Mouse (Mus musculus) MEL (cell line): ENCODE data around the gene Csf2ra. TPM values are rescaled to one million over a fixed set of nuclear protein-coding genes. Genes with fewer than 3 reads are reported as not detected.

Source experiments
- DNase-seq: peaks from one replicate; pipeline ENCODE4 v3.0.0; 2011; ENCODE audit warnings: low read depth, low spot score
- H3K27ac ChIP-seq: 2 replicates; pipeline ENCODE4 v1.5.1; 2012; ENCODE audit warnings: low read depth, mild to moderate bottlenecking, control low read depth, low read length, moderate library complexity; ENCODE audit not compliant: control insufficient read depth
- H3K27me3 ChIP-seq, 2 experiments: fragments of 150-350 bp in 1 of 2; sonication (generic) in 1 of 2; 2 replicates each; pipeline ENCODE4 v1.6.1; 2012; ENCODE audit warnings: low read length in 2 of 2, mild to moderate bottlenecking in 2 of 2, improper control_type of control experiment in 1 of 2, moderate library complexity in 1 of 2; ENCODE audit not compliant: insufficient read depth in 2 of 2, control insufficient read depth in 1 of 2
- H3K36me3 ChIP-seq, 2 experiments: 2 replicates each; pipeline ENCODE4 v1.6.1; 2012 to 2014; ENCODE audit warnings: low read length in 2 of 2, improper control_type of control experiment in 1 of 2, inconsistent platforms in 1 of 2, mild to moderate bottlenecking in 1 of 2; ENCODE audit not compliant: insufficient read depth in 2 of 2, control insufficient read depth in 1 of 2
- H3K4me1 ChIP-seq, 2 experiments: fragments of 150-350 bp in 1 of 2; sonication (generic) in 1 of 2; 2 replicates each; pipeline ENCODE4 v1.6.1; 2012; ENCODE audit warnings: low read length in 2 of 2, improper control_type of control experiment in 1 of 2, mild to moderate bottlenecking in 1 of 2; ENCODE audit not compliant: insufficient read depth in 2 of 2, control insufficient read depth in 1 of 2
- H3K4me3 ChIP-seq, 2 experiments: fragments of 150-350 bp in 1 of 2; sonication (generic) in 1 of 2; 2 replicates each; pipeline ENCODE4 v1.5.1; 2012; ENCODE audit warnings: low read depth in 2 of 2, low read length in 2 of 2, mild to moderate bottlenecking in 2 of 2, moderate library complexity in 2 of 2, control low read depth in 1 of 2, improper control_type of control experiment in 1 of 2; ENCODE audit not compliant: control insufficient read depth in 1 of 2, insufficient read depth in 1 of 2
- H3K79me2 ChIP-seq: 2 replicates; pipeline ENCODE4 v1.6.1; 2012; ENCODE audit warnings: mild to moderate bottlenecking, low read length, moderate library complexity; ENCODE audit not compliant: control insufficient read depth, poor library complexity, insufficient read depth
- H3K9ac ChIP-seq: 2 replicates; pipeline ENCODE4 v1.6.1; 2012; ENCODE audit warnings: low read depth, mild to moderate bottlenecking, control low read depth, low read length, moderate library complexity; ENCODE audit not compliant: control insufficient read depth, poor library complexity, severe bottlenecking
- H3K9me3 ChIP-seq: fragments of 150-350 bp; sonication (generic); replicated peaks from 2 replicates; pipeline ENCODE4 v1.6.1; 2012; ENCODE audit warnings: mild to moderate bottlenecking, low read length, improper control_type of control experiment, moderate library complexity; ENCODE audit not compliant: insufficient read depth
- CHD1 ChIP-seq: IDR thresholded peaks from 2 replicates; pipeline ENCODE4 v1.6.1; 2012; ENCODE audit warnings: low read depth, mild to moderate bottlenecking, inconsistent platforms, low read length, improper control_type of control experiment
- EP300 ChIP-seq, 2 experiments: IDR thresholded peaks; 2 replicates each; pipeline ENCODE4 v1.6.1; 2011; ENCODE audit warnings: improper control_type of control experiment in 2 of 2, low read length in 2 of 2, low read depth in 1 of 2, mild to moderate bottlenecking in 1 of 2
- JUND ChIP-seq: IDR thresholded peaks from 2 replicates; pipeline ENCODE4 v1.6.1; 2011; ENCODE audit warnings: low read depth, mild to moderate bottlenecking, improper control_type of control experiment, low read length
- MAX ChIP-seq: IDR thresholded peaks from 2 replicates; pipeline ENCODE4 v1.6.1; 2011; ENCODE audit warnings: low read length, improper control_type of control experiment
- MYC ChIP-seq: IDR thresholded peaks from 2 replicates; pipeline ENCODE4 v1.6.1; 2011; ENCODE audit warnings: low read depth, mild to moderate bottlenecking, low read length, improper control_type of control experiment, moderate library complexity
- POLR2AphosphoS5 ChIP-seq: IDR thresholded peaks from 2 replicates; pipeline ENCODE4 v1.6.1; 2012; ENCODE audit warnings: low read depth, borderline replicate concordance, mild to moderate bottlenecking, inconsistent platforms, low read length, moderate library complexity, mixed read lengths
- RAD21 ChIP-seq: IDR thresholded peaks from 2 replicates; pipeline ENCODE4 v1.6.1; 2011; ENCODE audit warnings: mild to moderate bottlenecking, low read depth, low read length, improper control_type of control experiment
- SMC3 ChIP-seq: IDR thresholded peaks from 2 replicates; pipeline ENCODE4 v1.6.1; 2011; ENCODE audit warnings: low read depth, low read length, improper control_type of control experiment
- TBP ChIP-seq: IDR thresholded peaks from 2 replicates; pipeline ENCODE4 v1.8.0; 2011; ENCODE audit warnings: low read depth, low read length, improper control_type of control experiment
- USF1 ChIP-seq: IDR thresholded peaks from 2 replicates; pipeline ENCODE4 v1.6.1; 2014; ENCODE audit warnings: low read depth, mild to moderate bottlenecking, inconsistent platforms, low read length, improper control_type of control experiment, moderate library complexity
- USF2 ChIP-seq, 2 experiments: IDR thresholded peaks; 2 replicates each; pipeline ENCODE4 v1.6.1; 2011 to 2012; ENCODE audit warnings: improper control_type of control experiment in 2 of 2, low read length in 2 of 2, borderline replicate concordance in 1 of 2, inconsistent platforms in 1 of 2, low read depth in 1 of 2, mild to moderate bottlenecking in 1 of 2; ENCODE audit not compliant: insufficient read depth in 1 of 2
- ZKSCAN1 ChIP-seq: IDR thresholded peaks from 2 replicates; pipeline ENCODE4 v1.6.1; 2012; ENCODE audit warnings: low read depth, mild to moderate bottlenecking, inconsistent platforms, low read length, improper control_type of control experiment, moderate library complexity
- ZMIZ1 ChIP-seq: IDR thresholded peaks from 2 replicates; pipeline ENCODE4 v1.6.1; 2012; ENCODE audit warnings: low read depth, mild to moderate bottlenecking, inconsistent platforms, low read length, improper control_type of control experiment, moderate library complexity
- polyA plus RNA-seq, 2 experiments: library from polyadenylated mRNA; stranded (reverse) in 1 of 2; unstranded in 1 of 2; fragments of >175 nt in 1 of 2; fragments of >200 nt in 1 of 2; gene quantifications; 2 replicates each; pipeline versions ENCODE4 v1.2.1 to v1.2.4; 2012; ENCODE audit warnings: low replicate concordance in 2 of 2, low read depth in 1 of 2; ENCODE audit not compliant: insufficient read length in 2 of 2, insufficient read depth in 1 of 2, missing spikeins in 1 of 2
- total RNA-seq: library from RNA; depleted of rRNA; stranded (reverse); fragments of 300-350 nt; gene quantifications from 2 replicates; pipeline ENCODE4 v1.2.3, GENCODE M21; 2012

Gene Csf2ra
- total and polyA plus RNA-seq, 3 experiments: not detected

DNA sequence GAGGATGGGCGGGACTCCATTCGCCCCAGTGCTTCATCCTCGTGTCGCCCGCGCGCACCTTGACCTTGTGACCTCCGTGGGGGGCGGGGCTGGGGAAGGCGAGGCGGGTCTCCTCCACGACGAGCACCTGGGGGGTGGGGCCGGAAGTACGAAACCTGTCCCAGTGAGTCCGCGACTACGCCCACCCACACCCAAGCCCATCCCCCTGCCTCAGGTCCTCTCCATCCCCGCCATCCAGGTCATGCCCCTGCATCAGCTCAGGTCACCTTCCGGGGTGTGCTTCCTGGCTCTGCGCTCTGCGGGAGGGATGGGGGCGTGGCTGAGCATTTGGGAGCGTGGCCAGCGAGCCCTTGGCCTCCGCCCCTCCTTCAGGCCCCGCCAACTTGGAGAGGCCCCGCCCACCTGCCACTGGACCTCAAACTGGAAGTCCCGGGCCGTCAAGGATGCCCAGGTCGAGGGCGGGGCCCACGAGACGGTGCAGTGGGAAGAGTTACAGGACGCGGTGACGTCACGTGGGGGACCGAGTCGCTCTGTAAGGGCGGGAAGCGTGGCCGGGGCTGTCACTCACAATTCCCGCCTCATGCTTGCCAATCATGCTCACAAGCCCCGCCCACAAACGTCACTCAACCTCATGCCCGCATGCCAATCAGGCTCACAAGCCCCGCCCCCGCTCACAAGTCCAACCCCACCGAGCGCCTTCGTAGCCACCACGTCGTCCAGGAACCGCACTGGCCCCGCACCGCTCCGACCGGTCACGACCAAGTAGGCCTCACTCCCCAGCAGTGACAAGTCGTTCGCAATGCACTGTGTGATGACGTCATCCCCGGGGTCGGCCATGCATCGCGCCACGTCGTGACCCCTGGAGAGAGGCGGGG, 2.5 kb downstream of the Csf2ra start:
- H3K9ac ChIP-seq: no peak overlapping the region
- TF ChIP-seq POLR2AphosphoS5: no peak
- no peak for TF ChIP-seq CHD1
- TF ChIP-seq USF1: no peak
- TF ChIP-seq MYC: no peak
- no peak for TF ChIP-seq MAX
- TF ChIP-seq SMC3: no peak
- TF ChIP-seq ZMIZ1: no peak
- no peak for TF ChIP-seq EP300 (IDR thresholded peaks at IDR 0.05; ENCODE audit: low read depth in 1 of 2, low read length in 2 of 2)
- no peak for TF ChIP-seq ZKSCAN1
- no peak for TF ChIP-seq TBP
- no peak for TF ChIP-seq JUND
- TF ChIP-seq RAD21: no peak
- no peak overlapping the region for H3K4me3 ChIP-seq
- H3K27me3 ChIP-seq: no peaks in the 10 kb centered on the region
- H3K79me2 ChIP-seq: no peaks in the 10 kb centered on the region
- no peaks in the 10 kb centered on the region for H3K4me1 ChIP-seq
- no peaks in the 10 kb centered on the region for H3K9me3 ChIP-seq
- no peaks in the 10 kb centered on the region for H3K36me3 ChIP-seq
- DNase-seq: no peak
- H3K27ac ChIP-seq: no peak overlapping the region

DNA sequence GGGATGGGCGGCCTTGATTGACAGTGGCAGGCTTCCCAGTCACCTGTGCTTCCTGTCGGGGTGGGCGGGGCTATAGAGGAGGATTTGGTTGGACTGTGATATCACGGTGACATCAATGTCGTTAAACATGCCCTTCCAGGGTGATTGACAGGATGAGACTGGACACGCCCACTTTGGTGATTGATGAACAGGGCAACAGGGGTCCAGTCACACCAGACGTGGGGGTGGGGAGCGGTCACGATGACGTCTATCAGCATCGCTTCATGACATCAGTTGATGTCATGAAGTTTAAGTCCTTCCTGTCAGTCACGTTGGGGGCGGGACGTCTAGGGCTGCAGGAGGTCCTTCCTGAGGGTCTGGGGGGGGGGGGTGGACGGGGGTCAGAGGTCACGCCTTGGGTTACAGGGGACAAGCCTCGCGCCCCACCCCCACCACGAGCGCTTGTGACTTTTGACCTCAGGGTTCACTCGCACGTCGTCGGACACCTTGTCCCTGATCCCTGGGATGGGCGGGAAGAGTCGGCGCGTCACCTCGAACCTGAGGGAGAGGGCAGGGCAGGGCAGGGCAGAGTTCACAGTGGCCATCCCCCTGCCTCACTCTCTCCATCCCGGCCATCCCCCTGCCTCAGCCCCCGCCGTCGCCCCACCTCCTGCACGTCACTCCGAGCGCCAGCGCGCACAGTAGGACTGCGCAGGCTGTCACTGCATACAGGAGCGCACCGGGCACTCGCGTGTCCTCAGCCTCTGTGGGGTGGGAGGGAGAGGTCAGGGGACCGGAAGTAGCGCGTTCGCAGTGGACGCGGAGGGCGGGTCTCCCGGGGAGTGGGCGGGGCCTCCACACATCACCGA, 3.3 kb downstream of the Csf2ra start:
- TF ChIP-seq ZKSCAN1: peak; percentile 79
- no peak for TF ChIP-seq USF2 (IDR thresholded peaks at IDR 0.05; ENCODE audit: borderline replicate concordance in 1 of 2, insufficient read depth in 1 of 2, low read depth in 1 of 2, low read length in 2 of 2)
- TF ChIP-seq, all 39 proteins: peak for 1
- Histone ChIP-seq H3K36me3 (no peaks in the 10 kb centered on the region), H3K27me3 (no peaks in the 10 kb centered on the region), H3K4me1 (no peaks in the 10 kb centered on the region), H3K27ac (no peak overlapping the region), H3K9ac (no peak overlapping the region), H3K9me3 (no peaks in the 10 kb centered on the region), H3K4me3 (no peak overlapping the region), H3K79me2 (no peaks in the 10 kb centered on the region)
- DNase-seq: no peak
